Mouse (Mus musculus) heart, adult 2 months (tissue): ENCODE results near the gene Rps6kb1. TPM values are rescaled to one million over a fixed set of nuclear protein-coding genes. Genes with fewer than 3 reads are reported as not detected.

ENCODE experiments used
- DNase-seq, 2 experiments: peaks; one replicate each; pipeline ENCODE4 v3.0.0; 2021
- H3K27ac ChIP-seq: fragments of 200-600 bp; 2 replicates; pipeline ENCODE4 v1.8.1; 2022
- H3K27me3 ChIP-seq: fragments of 200-500 bp; 2 replicates; pipeline ENCODE4 v1.6.1; 2012; ENCODE audit warnings: mild to moderate bottlenecking, low read length, inconsistent platforms, mixed read lengths; ENCODE audit not compliant: control insufficient read depth, insufficient read depth
- H3K36me3 ChIP-seq: fragments of 200-500 bp; 2 replicates; pipeline ENCODE4 v1.6.1; 2012; ENCODE audit warnings: low read length, inconsistent platforms; ENCODE audit not compliant: control insufficient read depth, insufficient read depth
- H3K4me1 ChIP-seq: fragments of 200-500 bp; 2 replicates; pipeline ENCODE4 v1.6.1; 2011; ENCODE audit warnings: low read length; ENCODE audit not compliant: control insufficient read depth, insufficient read depth
- H3K4me3 ChIP-seq: fragments of 200-600 bp; 2 replicates; pipeline ENCODE4 v1.8.1; 2022
- H3K79me2 ChIP-seq: fragments of 200-500 bp; replicated peaks from 2 replicates; pipeline ENCODE4 v1.6.1; 2012; ENCODE audit warnings: mild to moderate bottlenecking, inconsistent platforms, low read length, moderate library complexity, mixed read lengths; ENCODE audit not compliant: control insufficient read depth, insufficient read depth
- H3K9ac ChIP-seq: fragments of 200-500 bp; 2 replicates; pipeline ENCODE4 v1.6.1; 2012; ENCODE audit warnings: low read depth, mild to moderate bottlenecking, control low read depth, inconsistent platforms, low read length, mixed read lengths
- CTCF ChIP-seq: fragments of 200-600 bp; IDR thresholded peaks from 2 replicates; pipeline ENCODE4 v1.8.1; 2022; ENCODE audit warnings: antibody characterized with exemption, mild to moderate bottlenecking, moderate library complexity
- EP300 ChIP-seq: fragments of 200-500 bp; IDR thresholded peaks from 2 replicates; pipeline ENCODE4 v1.6.1; 2011; ENCODE audit warnings: low read depth, low read length, control low read depth; ENCODE audit not compliant: insufficient read depth
- POLR2A ChIP-seq: fragments of 200-500 bp; IDR thresholded peaks from 2 replicates; pipeline ENCODE4 v1.6.1; 2011; ENCODE audit warnings: mild to moderate bottlenecking, low read depth, low read length, control low read depth; ENCODE audit not compliant: insufficient read depth
- WGBS: fragments of 180-500 bp; shearing (Covaris S2); methylation state at CpG from one replicate; pipeline ENCODE4 v1.1.7; 2018; 5-methylcytosine and 5-hydroxymethylcytosine counted together
- intact Hi-C: fragments of 180-260 bp; cut with DNase I; formaldehyde crosslinking; loops from one replicate; pipeline ENCODE4 v1.15.1; 2025
- polyA plus RNA-seq: library from polyadenylated mRNA; depleted of rRNA; stranded (reverse); fragments of >200 nt; gene quantifications from 2 replicates; pipeline ENCODE4 v1.2.3, GENCODE M21; 2012
- total RNA-seq, 2 experiments: library from RNA; stranded (reverse); gene quantifications; 2 replicates each; pipeline ENCODE4 v1.2.3; 2021

Gene Rps6kb1
- total and polyA plus RNA-seq, 3 experiments = 6.4 to 22.4 (median 18.3) TPM

GRCm38 (mm10) chr11:86527528-86527927 is 17.1 kb downstream of the Rps6kb1 start:
- H3K4me1 ChIP-seq = no peaks in the 10 kb centered on the region
- intact Hi-C loops = no loop called here
- WGBS = 77% methylated on average over 4 of the region's 4 CpGs
- peaks cover 3% of the 10 kb centered on the region for H3K36me3 ChIP-seq
- no peak overlapping the region for H3K27ac ChIP-seq
- no peaks in the 10 kb centered on the region for H3K27me3 ChIP-seq
- H3K79me2 ChIP-seq = no peaks in the 10 kb centered on the region
- DNase-seq = no peak
- no peak overlapping the region for H3K9ac ChIP-seq
- TF ChIP-seq POLR2A = no peak
- no peak for TF ChIP-seq CTCF
- TF ChIP-seq EP300 = no peak
- no peak overlapping the region for H3K4me3 ChIP-seq

GRCm38 (mm10) chr11:86519751-86520150 is 24.9 kb downstream of the Rps6kb1 start:
- WGBS = 80% methylated on average over 7 of the region's 7 CpGs
- DNase-seq = no peak
- Histone ChIP-seq H3K9ac (no peak overlapping the region), H3K36me3 (no peaks in the 10 kb centered on the region), H3K4me3 (no peak overlapping the region), H3K79me2 (no peaks in the 10 kb centered on the region), H3K27me3 (no peaks in the 10 kb centered on the region), H3K27ac (no peak overlapping the region), H3K4me1 (no peaks in the 10 kb centered on the region)
- no peak for TF ChIP-seq EP300
- no peak for TF ChIP-seq POLR2A
- TF ChIP-seq CTCF = no peak
- intact Hi-C loops = no loop called here

DNA sequence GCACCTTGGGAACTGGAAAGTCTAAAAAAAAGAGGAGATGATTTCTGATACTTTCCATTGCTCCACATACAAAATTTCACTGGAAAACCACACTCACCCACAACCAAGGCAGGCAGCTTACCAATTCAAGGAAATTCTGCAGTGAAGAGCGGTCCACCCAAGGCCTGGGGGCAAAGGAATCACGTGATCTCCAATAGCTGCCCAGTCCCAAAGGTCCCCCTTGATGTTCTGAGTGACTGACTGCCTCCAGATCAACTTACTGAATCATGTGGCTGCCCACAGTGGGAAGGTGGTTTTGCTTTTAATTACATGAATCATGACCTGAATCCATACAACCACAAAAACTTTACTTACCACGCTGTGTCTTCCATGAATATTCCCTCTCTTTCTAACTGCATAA is 27.4 kb downstream of the Rps6kb1 start:
- no peaks in the 10 kb centered on the region for H3K79me2 ChIP-seq
- H3K36me3 ChIP-seq = no peaks in the 10 kb centered on the region
- DNase-seq = no peak
- no peaks in the 10 kb centered on the region for H3K27me3 ChIP-seq
- no peaks in the 10 kb centered on the region for H3K4me1 ChIP-seq
- no peak overlapping the region for H3K4me3 ChIP-seq
- H3K9ac ChIP-seq = no peak overlapping the region
- intact Hi-C loops = no loop called here
- WGBS = 94% methylated on average over 3 of the region's 3 CpGs
- TF ChIP-seq CTCF (no peak), POLR2A (no peak), EP300 (no peak)
- H3K27ac ChIP-seq = no peak overlapping the region

DNA sequence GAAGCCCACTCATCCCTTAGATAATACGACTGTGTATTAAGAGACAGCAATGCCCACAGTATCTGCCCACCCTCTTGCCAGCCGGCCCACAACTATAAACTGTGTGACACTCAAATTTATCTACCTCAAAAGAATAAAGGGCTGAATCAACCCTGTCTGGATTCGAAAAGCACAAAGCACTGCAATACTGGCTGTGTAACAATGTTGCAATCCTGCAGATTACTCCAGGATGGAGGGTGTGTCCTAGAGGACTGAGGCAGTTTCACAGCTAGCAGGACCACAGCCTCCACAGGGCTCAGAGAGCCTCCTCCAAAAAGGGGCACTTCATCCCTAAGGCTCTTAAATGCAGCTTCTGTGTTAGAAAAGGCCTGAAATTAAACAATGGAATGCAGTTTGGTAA is 28.0 kb downstream of the Rps6kb1 start:
- Histone ChIP-seq H3K27ac (no peak overlapping the region), H3K4me1 (no peaks in the 10 kb centered on the region), H3K79me2 (no peaks in the 10 kb centered on the region), H3K9ac (no peak overlapping the region), H3K27me3 (no peaks in the 10 kb centered on the region), H3K36me3 (no peaks in the 10 kb centered on the region), H3K4me3 (no peak overlapping the region)
- TF ChIP-seq CTCF = no peak
- TF ChIP-seq EP300 = no peak
- TF ChIP-seq POLR2A = no peak
- intact Hi-C loops = no loop called here
- no peak for DNase-seq
- WGBS = 89% methylated on average over 3 of the region's 3 CpGs

DNA sequence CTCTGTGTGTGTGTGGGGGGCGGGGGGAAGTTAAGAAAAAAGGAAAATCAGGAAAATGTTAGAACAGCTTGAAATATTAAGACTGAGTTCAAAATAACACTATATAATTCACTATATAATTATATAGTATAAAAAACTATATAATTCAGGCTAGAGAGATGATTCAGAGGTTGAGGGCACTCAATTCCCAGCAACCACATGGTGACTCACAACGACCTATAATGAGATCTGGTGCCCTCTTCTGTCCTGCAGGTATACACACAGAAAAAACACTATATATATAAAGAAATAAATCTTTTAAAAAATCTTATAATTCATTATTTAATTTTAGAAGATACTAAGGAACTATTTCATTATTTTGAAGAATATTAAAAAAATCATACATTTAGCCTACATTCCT is 36.6 kb downstream of the Rps6kb1 start:
- H3K79me2 ChIP-seq = no peaks in the 10 kb centered on the region
- H3K27me3 ChIP-seq = no peaks in the 10 kb centered on the region
- no peak overlapping the region for H3K27ac ChIP-seq
- no peak overlapping the region for H3K4me3 ChIP-seq
- DNase-seq = no peak
- 88% methylated on average over 2 of the region's 2 CpGs for WGBS
- TF ChIP-seq EP300 (no peak), CTCF (no peak), POLR2A (no peak)
- no peaks in the 10 kb centered on the region; the same call in 1 of the 2 replicates for H3K36me3 ChIP-seq
- H3K4me1 ChIP-seq = no peaks in the 10 kb centered on the region
- intact Hi-C loops = no loop called here
- H3K9ac ChIP-seq = no peak overlapping the region

DNA sequence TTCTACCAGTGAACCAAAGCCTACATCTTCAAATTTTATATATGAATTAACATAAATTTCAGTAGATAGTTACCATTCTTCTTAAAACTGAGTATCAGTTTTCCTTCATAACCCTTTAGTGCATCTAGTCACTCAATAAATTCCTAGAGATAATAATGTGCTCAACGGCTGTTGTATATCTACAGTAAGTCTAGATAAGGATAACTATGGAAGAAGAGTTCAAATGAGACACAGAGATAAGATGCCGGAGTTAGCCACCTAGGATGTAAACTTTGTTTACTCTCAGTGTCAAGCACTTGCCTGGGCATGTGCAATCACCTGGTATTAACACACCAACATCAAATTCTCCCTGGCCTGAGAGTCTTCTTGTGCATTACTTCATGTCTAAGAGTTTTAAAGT is 37.3 kb downstream of the Rps6kb1 start:
- WGBS = 45% methylated on average over 2 of the region's 2 CpGs
- Histone ChIP-seq H3K27me3 (no peaks in the 10 kb centered on the region), H3K36me3 (no peaks in the 10 kb centered on the region; the same call in 1 of the 2 replicates), H3K79me2 (no peaks in the 10 kb centered on the region), H3K27ac (no peak overlapping the region), H3K4me3 (no peak overlapping the region), H3K4me1 (no peaks in the 10 kb centered on the region), H3K9ac (no peak overlapping the region)
- no peak for DNase-seq
- intact Hi-C loops = no loop called here
- TF ChIP-seq POLR2A = no peak
- TF ChIP-seq CTCF = no peak
- no peak for TF ChIP-seq EP300
